Mouse (Mus musculus) CD8-positive naive resting alpha-beta T cell, adult 57 days (primary cell): ENCODE data around the gene Car5a. TPM values are rescaled to one million over a fixed set of nuclear protein-coding genes. Genes with fewer than 3 reads are reported as not detected.

Experiments used
- total RNA-seq: library from RNA; stranded (reverse); gene quantifications from one replicate; pipeline ENCODE4 v1.2.4, GENCODE M21; 2023

The Car5a gene
- not detected for total RNA-seq

GRCm38 (mm10) chr8:121944831-121945230 lies at the start of gene Car5a:
Gene Car5a, minus strand, starts transcription at chr8:121944904.

GRCm38 (mm10) chr8:121949222-121949800 lies 4.6 kb upstream of the Car5a start, which contains the start of gene Banp:
Gene Banp, plus strand, starts transcription at chr8:121949750.

GRCm38 (mm10) chr8:121907587-121908248 lies 37.0 kb downstream of the Car5a start, which contains the start of gene Slc7a5:
Gene Slc7a5, minus strand, starts transcription at chr8:121907694.

Other genes with a start within 250 kb of the Car5a start
- not detected for gene Jph3, start 215.3 kb downstream of the Car5a start, total RNA-seq
- 65.3 TPM for gene Klhdc4, start 115.3 kb downstream of the Car5a start, total RNA-seq
- gene Slc7a5, start 37.2 kb downstream of the Car5a start, total RNA-seq: 57.9 TPM
- 76.7 TPM for gene Banp, start 4.8 kb upstream of the Car5a start, total RNA-seq